Mouse (Mus musculus): ENCODE measurements around the gene Actn3.

- no peak for TF ChIP-seq POLR2A (IDR thresholded peaks at IDR 0.05; ENCODE audit: low read depth, low read length)
- no peak for TF ChIP-seq CTCF (conservative IDR thresholded peaks at IDR 0.05; ENCODE audit: insufficient read depth, insufficient read length, low read depth, low read length)
Observed at GRCm38 (mm10) chr19:4898972-4899371, 21.3 kb upstream of the Actn3 start.

Data from kidney, adult 2 months (tissue).